Mouse (Mus musculus): ENCODE data around the gene Tbc1d9. TPM values are rescaled to one million over a fixed set of nuclear protein-coding genes. Genes with fewer than 3 reads are reported as not detected.

Gene Tbc1d9
- polyA plus RNA-seq, 1 experiment from 2014 or later = 2.2 TPM

- H3K4me1 ChIP-seq (ENCODE audit: insufficient read depth) = no peaks in the 10 kb centered on the region
- peak within 1 kb of the TSS; percentile 73 for H3K4me2 ChIP-seq
- H3K9me3 ChIP-seq (ENCODE audit: low read depth, low read length) = no peaks in the 10 kb centered on the region
- H3K36me3 ChIP-seq (ENCODE audit: insufficient read depth) = no peaks in the 10 kb centered on the region
- WGBS = 2% methylated on average over 53 of the region's 54 CpGs
- H3K9ac ChIP-seq = peak within 1 kb of the TSS; percentile 67
- peak within 1 kb of the TSS; percentile 84 for H3K27ac ChIP-seq (ENCODE audit: low read depth)
- peak; percentile 77 for ATAC-seq (ENCODE audit: insufficient read depth)
- H3K4me3 ChIP-seq (ENCODE audit: low read depth, low read length) = peak within 1 kb of the TSS; percentile 51
- no peak for TF ChIP-seq CTCF (IDR thresholded peaks at IDR 0.05; ENCODE audit: low read depth)
- peak; percentile 41 for DNase-seq
- no peaks in the 10 kb centered on the region for H3K27me3 ChIP-seq (ENCODE audit: insufficient read depth, low read length)
These were observed 1.0 kb downstream of the Tbc1d9 start, which contains the start of gene Gm10645 for GRCm38 (mm10) chr8:83165931-83166867. TSS of gene Gm10645 (minus strand) at chr8:83166170.

GRCm38 (mm10) chr8:83167932-83168331 is 2.8 kb downstream of the Tbc1d9 start:
- Histone ChIP-seq H3K27me3 (ENCODE audit: insufficient read depth, low read length) (no peaks in the 10 kb centered on the region), H3K4me2 (no peak overlapping the region), H3K9ac (no peak overlapping the region), H3K4me1 (ENCODE audit: insufficient read depth) (no peaks in the 10 kb centered on the region), H3K4me3 (ENCODE audit: low read depth, low read length) (no peak overlapping the region), H3K9me3 (ENCODE audit: low read depth, low read length) (no peaks in the 10 kb centered on the region), H3K36me3 (ENCODE audit: insufficient read depth) (no peaks in the 10 kb centered on the region), H3K27ac (ENCODE audit: low read depth) (no peak overlapping the region)
- TF ChIP-seq CTCF (IDR thresholded peaks at IDR 0.05; ENCODE audit: low read depth) = no peak
- DNase-seq = no peak
- WGBS = 63% methylated on average over 3 of the region's 3 CpGs
- ATAC-seq (ENCODE audit: insufficient read depth) = no peak

GRCm38 (mm10) chr8:83169127-83169526 is 4.0 kb downstream of the Tbc1d9 start:
- no peak for DNase-seq
- H3K36me3 ChIP-seq (ENCODE audit: insufficient read depth) = no peaks in the 10 kb centered on the region

GRCm38 (mm10) chr8:83169709-83170108 is 4.6 kb downstream of the Tbc1d9 start:
- peak; percentile 56 for TF ChIP-seq CTCF (IDR thresholded peaks at IDR 0.05; ENCODE audit: low read depth)
- H3K27me3 ChIP-seq (ENCODE audit: insufficient read depth, low read length) = no peaks in the 10 kb centered on the region
- no peak overlapping the region for H3K4me3 ChIP-seq (ENCODE audit: low read depth, low read length)
- H3K36me3 ChIP-seq (ENCODE audit: insufficient read depth) = no peaks in the 10 kb centered on the region
- no peaks in the 10 kb centered on the region for H3K4me1 ChIP-seq (ENCODE audit: insufficient read depth)
- DNase-seq (no peak), ATAC-seq (ENCODE audit: insufficient read depth) (no peak)
- H3K9ac ChIP-seq = no peak overlapping the region
- no peak overlapping the region for H3K27ac ChIP-seq (ENCODE audit: low read depth)
- H3K4me2 ChIP-seq = no peak overlapping the region
- WGBS = 88% methylated on average over 2 of the region's 2 CpGs
- H3K9me3 ChIP-seq (ENCODE audit: low read depth, low read length) = no peaks in the 10 kb centered on the region

More at GRCm38 (mm10) chr8:83169127-83169526, 4.0 kb downstream of the Tbc1d9 start:
- no peak overlapping the region for H3K4me2 ChIP-seq
- H3K27ac ChIP-seq (ENCODE audit: low read depth) = no peak overlapping the region
- no peaks in the 10 kb centered on the region for H3K9me3 ChIP-seq (ENCODE audit: low read depth, low read length)
- H3K4me1 ChIP-seq (ENCODE audit: insufficient read depth) = no peaks in the 10 kb centered on the region
- no peak for ATAC-seq (ENCODE audit: insufficient read depth)
- no peak for TF ChIP-seq CTCF (IDR thresholded peaks at IDR 0.05; ENCODE audit: low read depth)
- no peaks in the 10 kb centered on the region for H3K27me3 ChIP-seq (ENCODE audit: insufficient read depth, low read length)
- WGBS = 74% methylated on average over 3 of the region's 3 CpGs
- no peak overlapping the region for H3K4me3 ChIP-seq (ENCODE audit: low read depth, low read length)
- H3K9ac ChIP-seq = no peak overlapping the region

- ATAC-seq (ENCODE audit: insufficient read depth) (no peak), DNase-seq (no peak)
- TF ChIP-seq CTCF (IDR thresholded peaks at IDR 0.05; ENCODE audit: low read depth) = no peak
- H3K27ac ChIP-seq (ENCODE audit: low read depth) = no peak overlapping the region
- no peak overlapping the region for H3K4me2 ChIP-seq
- H3K4me3 ChIP-seq (ENCODE audit: low read depth, low read length) = no peak overlapping the region
- H3K4me1 ChIP-seq (ENCODE audit: insufficient read depth) = no peaks in the 10 kb centered on the region
- H3K9me3 ChIP-seq (ENCODE audit: low read depth, low read length) = no peaks in the 10 kb centered on the region
- no peaks in the 10 kb centered on the region for H3K36me3 ChIP-seq (ENCODE audit: insufficient read depth)
- WGBS = 39% methylated on average over 6 of the region's 6 CpGs
- no peaks in the 10 kb centered on the region for H3K27me3 ChIP-seq (ENCODE audit: insufficient read depth, low read length)
- no peak overlapping the region for H3K9ac ChIP-seq
These were observed 5.7 kb downstream of the Tbc1d9 start for GRCm38 (mm10) chr8:83170894-83171293.

GRCm38 (mm10) chr8:83175680-83176079 is 10.5 kb downstream of the Tbc1d9 start:
- H3K4me1 ChIP-seq (ENCODE audit: insufficient read depth) = no peaks in the 10 kb centered on the region; the same call in 1 of the 2 replicates
- no peak overlapping the region for H3K4me3 ChIP-seq (ENCODE audit: low read depth, low read length)
- TF ChIP-seq CTCF (IDR thresholded peaks at IDR 0.05; ENCODE audit: low read depth) = no peak
- no peaks in the 10 kb centered on the region for H3K36me3 ChIP-seq (ENCODE audit: insufficient read depth)
- DNase-seq = no peak
- no peak overlapping the region for H3K4me2 ChIP-seq
- no peak for ATAC-seq (ENCODE audit: insufficient read depth)
- H3K9ac ChIP-seq = no peak overlapping the region
- H3K27me3 ChIP-seq (ENCODE audit: insufficient read depth, low read length) = no peaks in the 10 kb centered on the region
- H3K9me3 ChIP-seq (ENCODE audit: low read depth, low read length) = no peaks in the 10 kb centered on the region
- no peak overlapping the region for H3K27ac ChIP-seq (ENCODE audit: low read depth)
- WGBS = 68% methylated on average over 10 of the region's 10 CpGs

- Histone ChIP-seq H3K27me3 (ENCODE audit: insufficient read depth, low read length) (no peaks in the 10 kb centered on the region), H3K36me3 (ENCODE audit: insufficient read depth) (no peaks in the 10 kb centered on the region), H3K4me2 (no peak overlapping the region), H3K27ac (ENCODE audit: low read depth) (no peak overlapping the region), H3K9ac (no peak overlapping the region), H3K4me3 (ENCODE audit: low read depth, low read length) (no peak overlapping the region), H3K4me1 (ENCODE audit: insufficient read depth) (no peaks in the 10 kb centered on the region; the same call in 1 of the 2 replicates), H3K9me3 (ENCODE audit: low read depth, low read length) (no peaks in the 10 kb centered on the region)
- DNase-seq (no peak), ATAC-seq (ENCODE audit: insufficient read depth) (no peak)
- no peak for TF ChIP-seq CTCF (IDR thresholded peaks at IDR 0.05; ENCODE audit: low read depth)
- WGBS = 67% methylated on average over 1 of the region's 2 CpGs
These were observed 11.6 kb downstream of the Tbc1d9 start for GRCm38 (mm10) chr8:83176785-83177184.

All from lung, embryonic 14.5 days (tissue).